Mouse (Mus musculus) central nervous system, embryonic 14 days (tissue): ENCODE measurements around the gene B3gnt5. TPM values are rescaled to one million over a fixed set of nuclear protein-coding genes. Genes with fewer than 3 reads are reported as not detected.

Experiments
- polyA plus RNA-seq: library from polyadenylated mRNA; depleted of rRNA; stranded (reverse); fragments of >200 nt; gene quantifications from 2 replicates; pipeline ENCODE4 v1.2.3, GENCODE M21; 2012; rRNA removed

Gene B3gnt5
- polyA plus RNA-seq: 18.7 and 19.8 TPM in 2 replicates

GRCm38 (mm10) chr16:19760074-19760473 is at the start of gene B3gnt5:
Gene B3gnt5, plus strand, starts transcription at chr16:19760208.

Other genes with a start within 250 kb of the B3gnt5 start
- not detected in 2 replicates for gene Olfr167, start 237.9 kb upstream of the B3gnt5 start, polyA plus RNA-seq
- not detected in 2 replicates for gene Olfr168, start 224.7 kb upstream of the B3gnt5 start, polyA plus RNA-seq
- gene Olfr169, start 188.4 kb upstream of the B3gnt5 start, polyA plus RNA-seq: not detected in 2 replicates
- not detected in 2 replicates for gene Olfr170, start 148.3 kb upstream of the B3gnt5 start, polyA plus RNA-seq
- gene Olfr171, start 130.3 kb upstream of the B3gnt5 start, polyA plus RNA-seq: not detected in 2 replicates
- 0.01 TPM in 1 of 2 replicates, not detected in the other for gene Lamp3, start 53.8 kb upstream of the B3gnt5 start, polyA plus RNA-seq
- gene Klhl6, start 222.8 kb downstream of the B3gnt5 start, polyA plus RNA-seq: 3.5 and 4.0 TPM in 2 replicates